ENCODE assay signal across 27 mouse cellular contexts in the genomic region with DNA sequence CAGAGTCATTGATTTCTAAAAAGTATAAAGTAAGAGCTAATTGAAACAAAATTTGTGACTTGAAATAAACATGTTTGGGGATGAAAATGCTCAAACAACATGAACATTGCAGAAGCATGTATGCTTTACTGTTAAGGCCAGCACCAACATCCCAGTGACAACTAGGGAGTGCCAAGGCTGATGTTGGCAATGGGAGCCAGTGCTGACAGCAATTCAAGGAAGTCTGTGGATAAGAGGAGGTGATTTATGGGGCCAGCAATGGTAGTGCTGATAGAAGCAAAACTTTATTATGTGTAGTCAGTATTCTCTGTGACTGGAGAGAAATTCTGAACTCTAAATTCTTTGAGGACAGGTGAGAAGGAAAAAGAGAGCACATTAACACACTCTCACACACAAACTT.
DNase-seq lines count a peak whose midpoint lies in the region; ATAC-seq and TF ChIP-seq lines count a peak whose summit lies in the region.
"Had no signal": no experiment of that assay in that cellular context is flagged by ENCODE, and none has a peak within 500 bp of the region (broad histone marks: within the 10 kb centered on the region; RNA-seq: fewer than 3 reads in every experiment).

No protein-coding gene starts in this region.

- DNase-seq in adrenal gland, adult (ENCODE audit: inconsistent age in 2 of 2, low spot score in 1 of 2): peak; percentile 20 to 79
- DNase-seq in adrenal gland, adult 18-20 months (ENCODE audit: low spot score in 2 of 2): no peak
- DNase-seq in adrenal gland, adult 2 months: peak; percentile 60
- DNase-seq in adrenal gland, postnatal 14 days: peak; percentile 43
- no peak for DNase-seq in thymus, adult 18-20 months
- DNase-seq in stomach, postnatal 0 days (ENCODE audit: low spot score): no peak
- DNase-seq: cerebellum, adult 11-12 months; cerebellum, adult 8-10 months; cerebellum, postnatal 10 days; cerebellum, postnatal 36 days; embryo, embryonic 11 days; gastrocnemius, postnatal 36 days; heart, adult 2 months; heart, postnatal 14 days; heart, postnatal 4 days had no signal

- no peak for ATAC-seq in stomach, postnatal 0 days (ENCODE audit: low FRiP score, low TSS enrichment)
- ATAC-seq: forebrain, embryonic 15.5 days; hindbrain, postnatal 0 days; inflammation-experienced regulatory T-cells, adult 6 months; intestine, embryonic 16.5 days; Patski had no signal

- H3K9me3 ChIP-seq in stomach, postnatal 0 days (ENCODE audit: control insufficient read depth, low read length): no peaks in the 10 kb centered on the region
- H3K9me3 ChIP-seq: embryonic facial prominence, embryonic 10.5 days; embryonic facial prominence, embryonic 13.5 days; forebrain, embryonic 12.5 days; forebrain, embryonic 15.5 days; heart, embryonic 10.5 days; heart, embryonic 13.5 days had no signal

- no peak overlapping the region for H3K4me2 ChIP-seq in stomach, postnatal 0 days (replicated peaks; ENCODE audit: low read depth)
- H3K4me2 ChIP-seq: embryonic facial prominence, embryonic 13.5 days; forebrain, embryonic 12.5 days; forebrain, embryonic 15.5 days; heart, embryonic 13.5 days; hindbrain, embryonic 14.5 days had no signal

- H3K27ac ChIP-seq in stomach, postnatal 0 days (replicated peaks): no peak overlapping the region
- H3K27ac ChIP-seq: embryonic facial prominence, embryonic 10.5 days; embryonic facial prominence, embryonic 13.5 days; forebrain, embryonic 12.5 days; forebrain, embryonic 15.5 days; heart, adult 2 months; heart, embryonic 10.5 days; heart, embryonic 13.5 days; hindbrain, embryonic 14.5 days; hindbrain, postnatal 0 days had no signal

- H3K9ac ChIP-seq in stomach, postnatal 0 days (ENCODE audit: low read length): no peak overlapping the region
- H3K9ac ChIP-seq: embryonic facial prominence, embryonic 13.5 days; forebrain, embryonic 12.5 days; forebrain, embryonic 15.5 days; heart, embryonic 13.5 days; hindbrain, embryonic 14.5 days had no signal

- no peaks in the 10 kb centered on the region for H3K4me1 ChIP-seq in stomach, postnatal 0 days (replicated peaks; ENCODE audit: control insufficient read depth, insufficient read depth)
- H3K4me1 ChIP-seq: embryonic facial prominence, embryonic 10.5 days; embryonic facial prominence, embryonic 13.5 days; forebrain, embryonic 12.5 days; forebrain, embryonic 15.5 days; heart, embryonic 10.5 days; heart, embryonic 13.5 days had no signal

- H3K27me3 ChIP-seq in stomach, postnatal 0 days (ENCODE audit: control insufficient read depth, insufficient read depth, low read length): no peaks in the 10 kb centered on the region
- H3K27me3 ChIP-seq: embryonic facial prominence, embryonic 13.5 days; forebrain, embryonic 12.5 days; forebrain, embryonic 15.5 days; heart, embryonic 13.5 days; Patski had no signal

- TF ChIP-seq EP300 in stomach, postnatal 0 days (optimal IDR thresholded peaks at IDR 0.05): no peak

- H3K4me3 ChIP-seq in stomach, postnatal 0 days (ENCODE audit: low read depth, low read length): no peak overlapping the region
- H3K4me3 ChIP-seq: embryonic facial prominence, embryonic 10.5 days; embryonic facial prominence, embryonic 13.5 days; erythroblast, embryonic 14.5 days; forebrain, embryonic 12.5 days; forebrain, embryonic 15.5 days; heart, adult 2 months; heart, embryonic 10.5 days; heart, embryonic 13.5 days had no signal

- no peaks in the 10 kb centered on the region for H3K36me3 ChIP-seq in stomach, postnatal 0 days (ENCODE audit: control insufficient read depth, insufficient read depth, low read length)
- H3K36me3 ChIP-seq: embryonic facial prominence, embryonic 10.5 days; embryonic facial prominence, embryonic 13.5 days; forebrain, embryonic 12.5 days; forebrain, embryonic 15.5 days; heart, embryonic 10.5 days; heart, embryonic 13.5 days had no signal

- TF ChIP-seq CTCF in stomach, postnatal 0 days (IDR thresholded peaks at IDR 0.05; ENCODE audit: low read depth): no peak

Comparison
In these comparisons a context has a peak if more than half of its experiments do, and no peak if none do; other contexts are left out.
1. DNase-seq: peak in adrenal gland, adult (2 of 2), adrenal gland, adult 2 months (single experiment) and adrenal gland, postnatal 14 days (single experiment); none in adrenal gland, adult 18-20 months (0 of 2), thymus, adult 18-20 months (0 of 2) and stomach, postnatal 0 days (single experiment).